Mouse (Mus musculus) MEL (cell line): ENCODE results near the gene 4930558K02Rik. TPM values are rescaled to one million over a fixed set of nuclear protein-coding genes. Genes with fewer than 3 reads are reported as not detected.

ENCODE experiments used
- DNase-seq: peaks from one replicate; pipeline ENCODE4 v3.0.0; 2011; ENCODE audit warnings: low read depth, low spot score
- H3K27ac ChIP-seq: 2 replicates; pipeline ENCODE4 v1.5.1; 2012; ENCODE audit warnings: low read depth, mild to moderate bottlenecking, control low read depth, low read length, moderate library complexity; ENCODE audit not compliant: control insufficient read depth
- H3K27me3 ChIP-seq, 2 experiments: fragments of 150-350 bp in 1 of 2; sonication (generic) in 1 of 2; 2 replicates each; pipeline ENCODE4 v1.6.1; 2012; ENCODE audit warnings: low read length in 2 of 2, mild to moderate bottlenecking in 2 of 2, improper control_type of control experiment in 1 of 2, moderate library complexity in 1 of 2; ENCODE audit not compliant: insufficient read depth in 2 of 2, control insufficient read depth in 1 of 2
- H3K36me3 ChIP-seq, 2 experiments: 2 replicates each; pipeline ENCODE4 v1.6.1; 2012 to 2014; ENCODE audit warnings: low read length in 2 of 2, improper control_type of control experiment in 1 of 2, inconsistent platforms in 1 of 2, mild to moderate bottlenecking in 1 of 2; ENCODE audit not compliant: insufficient read depth in 2 of 2, control insufficient read depth in 1 of 2
- H3K4me1 ChIP-seq, 2 experiments: fragments of 150-350 bp in 1 of 2; sonication (generic) in 1 of 2; 2 replicates each; pipeline ENCODE4 v1.6.1; 2012; ENCODE audit warnings: low read length in 2 of 2, improper control_type of control experiment in 1 of 2, mild to moderate bottlenecking in 1 of 2; ENCODE audit not compliant: insufficient read depth in 2 of 2, control insufficient read depth in 1 of 2
- H3K4me3 ChIP-seq, 2 experiments: fragments of 150-350 bp in 1 of 2; sonication (generic) in 1 of 2; 2 replicates each; pipeline ENCODE4 v1.5.1; 2012; ENCODE audit warnings: low read depth in 2 of 2, low read length in 2 of 2, mild to moderate bottlenecking in 2 of 2, moderate library complexity in 2 of 2, control low read depth in 1 of 2, improper control_type of control experiment in 1 of 2; ENCODE audit not compliant: control insufficient read depth in 1 of 2, insufficient read depth in 1 of 2
- H3K79me2 ChIP-seq: 2 replicates; pipeline ENCODE4 v1.6.1; 2012; ENCODE audit warnings: mild to moderate bottlenecking, low read length, moderate library complexity; ENCODE audit not compliant: control insufficient read depth, poor library complexity, insufficient read depth
- H3K9ac ChIP-seq: 2 replicates; pipeline ENCODE4 v1.6.1; 2012; ENCODE audit warnings: low read depth, mild to moderate bottlenecking, control low read depth, low read length, moderate library complexity; ENCODE audit not compliant: control insufficient read depth, poor library complexity, severe bottlenecking
- H3K9me3 ChIP-seq: fragments of 150-350 bp; sonication (generic); replicated peaks from 2 replicates; pipeline ENCODE4 v1.6.1; 2012; ENCODE audit warnings: mild to moderate bottlenecking, low read length, improper control_type of control experiment, moderate library complexity; ENCODE audit not compliant: insufficient read depth
- BHLHE40 ChIP-seq: IDR thresholded peaks from 2 replicates; pipeline ENCODE4 v1.6.1; 2012; ENCODE audit warnings: low read depth, mild to moderate bottlenecking, inconsistent platforms, low read length, improper control_type of control experiment, borderline replicate concordance
- ELF1 ChIP-seq: IDR thresholded peaks from 2 replicates; pipeline ENCODE4 v1.6.1; 2014; ENCODE audit warnings: low read depth, mild to moderate bottlenecking, inconsistent platforms, low read length, improper control_type of control experiment, moderate library complexity
- EP300 ChIP-seq, 2 experiments: IDR thresholded peaks; 2 replicates each; pipeline ENCODE4 v1.6.1; 2011; ENCODE audit warnings: improper control_type of control experiment in 2 of 2, low read length in 2 of 2, low read depth in 1 of 2, mild to moderate bottlenecking in 1 of 2
- GABPA ChIP-seq: IDR thresholded peaks from 2 replicates; pipeline ENCODE4 v1.6.1; 2012; ENCODE audit warnings: low read depth, mild to moderate bottlenecking, inconsistent platforms, low read length, improper control_type of control experiment, moderate library complexity
- GATA1 ChIP-seq: IDR thresholded peaks from 2 replicates; pipeline ENCODE4 v1.6.1; 2011; ENCODE audit warnings: low read depth, low read length, improper control_type of control experiment
- MAZ ChIP-seq: IDR thresholded peaks from 2 replicates; pipeline ENCODE4 v1.6.1; 2012; ENCODE audit warnings: low read depth, mild to moderate bottlenecking, inconsistent platforms, low read length, improper control_type of control experiment
- MEF2A ChIP-seq: IDR thresholded peaks from 2 replicates; pipeline ENCODE4 v1.6.1; 2014; ENCODE audit warnings: low read depth, mild to moderate bottlenecking, inconsistent platforms, low read length, improper control_type of control experiment; ENCODE audit not compliant: poor library complexity, insufficient replicate concordance, severe bottlenecking; ENCODE audit errors: extremely low read depth
- MXI1 ChIP-seq: IDR thresholded peaks from 2 replicates; pipeline ENCODE4 v1.6.1; 2011; ENCODE audit warnings: mild to moderate bottlenecking, low read depth, low read length, improper control_type of control experiment
- MYB ChIP-seq: IDR thresholded peaks from 2 replicates; pipeline ENCODE4 v1.6.1; 2011; ENCODE audit warnings: mild to moderate bottlenecking, low read depth, low read length, improper control_type of control experiment
- MYC ChIP-seq: IDR thresholded peaks from 2 replicates; pipeline ENCODE4 v1.6.1; 2011; ENCODE audit warnings: low read depth, mild to moderate bottlenecking, low read length, improper control_type of control experiment, moderate library complexity
- NRF1 ChIP-seq: IDR thresholded peaks from 2 replicates; pipeline ENCODE4 v1.6.1; 2014; ENCODE audit warnings: low read depth, mild to moderate bottlenecking, inconsistent platforms, low read length, improper control_type of control experiment, moderate library complexity; ENCODE audit not compliant: poor library complexity, insufficient read depth, severe bottlenecking
- POLR2AphosphoS2 ChIP-seq: IDR thresholded peaks from 2 replicates; pipeline ENCODE4 v1.6.1; 2011; ENCODE audit warnings: low read length, improper control_type of control experiment
- TBP ChIP-seq: IDR thresholded peaks from 2 replicates; pipeline ENCODE4 v1.8.0; 2011; ENCODE audit warnings: low read depth, low read length, improper control_type of control experiment
- USF2 ChIP-seq, 2 experiments: IDR thresholded peaks; 2 replicates each; pipeline ENCODE4 v1.6.1; 2011 to 2012; ENCODE audit warnings: improper control_type of control experiment in 2 of 2, low read length in 2 of 2, borderline replicate concordance in 1 of 2, inconsistent platforms in 1 of 2, low read depth in 1 of 2, mild to moderate bottlenecking in 1 of 2; ENCODE audit not compliant: insufficient read depth in 1 of 2
- ZKSCAN1 ChIP-seq: IDR thresholded peaks from 2 replicates; pipeline ENCODE4 v1.6.1; 2012; ENCODE audit warnings: low read depth, mild to moderate bottlenecking, inconsistent platforms, low read length, improper control_type of control experiment, moderate library complexity
- ZNF384 ChIP-seq: IDR thresholded peaks from 2 replicates; pipeline ENCODE4 v1.6.1; 2012; ENCODE audit warnings: low read depth, mild to moderate bottlenecking, inconsistent platforms, low read length, improper control_type of control experiment
- polyA plus RNA-seq, 2 experiments: library from polyadenylated mRNA; stranded (reverse) in 1 of 2; unstranded in 1 of 2; fragments of >175 nt in 1 of 2; fragments of >200 nt in 1 of 2; gene quantifications; 2 replicates each; pipeline versions ENCODE4 v1.2.1 to v1.2.4; 2012; ENCODE audit warnings: low replicate concordance in 2 of 2, low read depth in 1 of 2; ENCODE audit not compliant: insufficient read length in 2 of 2, insufficient read depth in 1 of 2, missing spikeins in 1 of 2
- total RNA-seq: library from RNA; depleted of rRNA; stranded (reverse); fragments of 300-350 nt; gene quantifications from 2 replicates; pipeline ENCODE4 v1.2.3, GENCODE M21; 2012

The 4930558K02Rik gene
- total and polyA plus RNA-seq, 3 experiments, result not detected

DNA sequence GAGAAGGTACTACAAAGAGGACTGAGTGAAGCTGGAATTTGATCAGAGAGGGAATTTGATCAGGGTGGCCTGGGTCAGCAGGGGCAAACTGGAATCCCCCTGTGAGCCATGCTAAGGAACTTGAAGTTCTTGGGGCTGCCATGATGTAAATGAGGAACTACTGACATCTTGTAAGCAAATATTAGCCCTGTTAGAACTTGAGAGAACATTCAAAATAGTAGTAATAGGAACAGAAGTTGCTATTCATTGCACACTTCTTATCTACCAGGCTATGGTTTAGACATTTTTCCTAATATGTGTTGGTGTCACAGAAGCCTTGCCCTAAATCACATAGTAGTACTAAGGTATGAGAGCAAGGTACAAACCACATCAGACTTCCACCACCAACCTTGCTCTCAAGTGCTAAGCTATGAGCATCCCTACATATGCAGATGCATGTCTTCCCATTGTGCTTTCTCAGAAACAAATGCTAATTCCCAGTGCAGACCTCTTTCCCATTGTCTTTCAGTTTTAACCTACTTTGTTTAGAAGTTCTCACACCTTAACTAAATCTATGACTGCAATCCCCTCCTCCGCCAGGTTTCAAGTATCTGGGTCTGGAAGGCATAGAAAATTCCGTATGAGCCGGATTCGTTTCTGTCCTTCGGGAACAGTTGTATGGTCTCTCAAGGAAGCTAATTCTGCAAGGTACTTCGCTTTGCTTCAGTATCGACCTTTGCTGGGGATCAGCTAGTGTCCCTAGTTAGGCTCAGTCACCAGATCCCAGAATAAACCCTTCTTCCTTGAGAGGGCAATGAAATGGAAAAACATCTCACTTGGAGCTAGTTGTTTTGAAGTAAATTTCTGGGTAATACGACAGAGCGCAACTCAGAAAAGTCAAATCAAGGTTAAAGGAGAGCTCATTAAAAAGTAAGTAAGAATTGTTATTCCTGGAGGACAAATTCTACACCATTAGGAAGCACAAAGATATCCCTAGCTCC, 58.7 kb downstream of the 4930558K02Rik start:
- H3K36me3 ChIP-seq, result no peaks in the 10 kb centered on the region
- H3K27ac ChIP-seq, result no peak overlapping the region
- no peaks in the 10 kb centered on the region for H3K9me3 ChIP-seq
- TF ChIP-seq BHLHE40, result no peak
- no peak for TF ChIP-seq POLR2AphosphoS2
- no peak for TF ChIP-seq MEF2A
- TF ChIP-seq TBP, result no peak
- no peak for TF ChIP-seq ZKSCAN1
- TF ChIP-seq USF2 (IDR thresholded peaks at IDR 0.05; ENCODE audit: borderline replicate concordance in 1 of 2, insufficient read depth in 1 of 2, low read depth in 1 of 2, low read length in 2 of 2), result no peak
- no peak for TF ChIP-seq GATA1
- TF ChIP-seq GABPA, result no peak
- no peak for TF ChIP-seq ZNF384
- no peak for TF ChIP-seq ELF1
- TF ChIP-seq, all 39 proteins: peak for 0
- Histone ChIP-seq H3K79me2 (no peaks in the 10 kb centered on the region), H3K27me3 (peaks cover 3 to 6% of the 10 kb centered on the region in 2 experiments; a peak in 3 of 4 replicates), H3K9ac (no peak overlapping the region), H3K4me1 (no peaks in the 10 kb centered on the region), H3K4me3 (no peak overlapping the region)
- DNase-seq, result no peak

DNA sequence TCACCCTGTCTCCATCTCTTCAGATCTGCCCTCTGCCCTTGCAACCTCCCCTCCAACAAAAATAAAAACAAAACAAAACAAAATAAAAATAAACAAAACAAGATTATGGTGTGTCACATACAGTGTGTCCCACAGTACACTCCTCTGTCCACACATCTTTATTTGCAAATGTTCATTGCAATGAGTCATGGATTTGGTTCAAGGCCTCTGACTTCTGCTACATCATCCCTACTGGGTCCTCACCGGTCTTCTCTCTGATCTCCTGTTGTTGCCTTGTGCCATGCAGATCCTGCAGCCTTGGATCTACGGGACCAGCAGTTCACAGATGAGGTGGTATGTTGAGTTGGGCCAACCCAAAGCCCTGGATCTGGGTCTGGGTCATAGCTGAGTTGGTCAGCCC, 59.8 kb downstream of the 4930558K02Rik start:
- Histone ChIP-seq H3K36me3 (no peaks in the 10 kb centered on the region), H3K27me3 (peaks cover 3 to 5% of the 10 kb centered on the region in 2 experiments; a peak in 3 of 4 replicates), H3K9ac (no peak overlapping the region), H3K27ac (no peak overlapping the region), H3K4me1 (no peaks in the 10 kb centered on the region), H3K4me3 (no peak overlapping the region), H3K79me2 (no peaks in the 10 kb centered on the region), H3K9me3 (no peaks in the 10 kb centered on the region)
- TF ChIP-seq MAZ (no peak), NRF1 (no peak), BHLHE40 (no peak), EP300 (IDR thresholded peaks at IDR 0.05; ENCODE audit: low read depth in 1 of 2, low read length in 2 of 2) (no peak), MXI1 (no peak), MYB (no peak), MYC (no peak), TBP (no peak)
- no peak for DNase-seq
